Mouse (Mus musculus) embryonic stem cell, embryonic (primary cell): ENCODE measurements at regions not wholly inside any gene's neighbourhood (a gene's known extent, or its start where the extent isn't known, plus 50 kb on each side); places are given as distances from the start of the nearest gene placed in this dataset.

Experiments used
- CTCF ChIA-PET, 4 experiments: fragments of 300-600 bp in 2 of 4; fragments of 350-600 bp in 2 of 4; sonication (Branson Sonifier 250); formaldehyde crosslinking; loops; one replicate each; lab custom pipeline; 2022; ENCODE audit warnings: inconsistent platforms in 2 of 4; lab: Charles Lee
- POLR2A ChIA-PET, 4 experiments: fragments of 300-600 bp in 2 of 4; fragments of 350-600 bp in 2 of 4; sonication (Branson Sonifier 250); formaldehyde crosslinking; loops; one replicate each; lab custom pipeline; 2022; ENCODE audit warnings: antibody characterized with exemption in 4 of 4, inconsistent platforms in 1 of 4; lab: Charles Lee

- POLR2A ChIA-PET, result interaction anchor here in 1 of 4 experiments (0.6 kb wide), 1 partner anchor 546 kb away, joined by 3 read pairs; no protein-coding TSS in a partner anchor
- CTCF ChIA-PET, result no interaction called here
Observed at GRCm38 (mm10) chr14:98937933-98938332, 56.2 kb downstream of the Rpl36a-ps1 start.

- ChIA-PET CTCF (interaction anchor here in 1 of 4 experiments (0.5 to 0.8 kb wide), 2 partner anchors 17 to 861 kb away, joined by 3 read pairs; no protein-coding TSS in a partner anchor), POLR2A (no interaction called here)
Observed at GRCm38 (mm10) chr14:98937373-98937772, 56.7 kb downstream of the Rpl36a-ps1 start.

GRCm38 (mm10) chr14:98933371-98933916, 60.7 kb downstream of the Rpl36a-ps1 start:
- CTCF ChIA-PET, result interaction anchor here in 1 of 4 experiments (1.4 kb wide), 1 partner anchor 26 kb away, joined by 3 read pairs; no protein-coding TSS in a partner anchor
- POLR2A ChIA-PET, result interaction anchor here in 1 of 4 experiments (1.4 kb wide), 1 partner anchor 25 kb away, joined by 3 read pairs; no protein-coding TSS in a partner anchor

- POLR2A ChIA-PET, result no interaction called here
- CTCF ChIA-PET, result interaction anchor here in 1 of 4 experiments (0.5 kb wide), 1 partner anchor 244 kb away, joined by 3 read pairs; no protein-coding TSS in a partner anchor
Observed at GRCm38 (mm10) chr14:98929276-98929675, 64.8 kb downstream of the Rpl36a-ps1 start.

GRCm38 (mm10) chr14:98908234-98908633, 85.9 kb downstream of the Rpl36a-ps1 start:
- CTCF ChIA-PET, result no interaction called here
- POLR2A ChIA-PET, result interaction anchor here in 1 of 4 experiments (0.5 to 0.6 kb wide), 2 partner anchors 151 to 201 kb away, joined by 3 to 4 read pairs; no protein-coding TSS in a partner anchor

- CTCF ChIA-PET, result no interaction called here
- POLR2A ChIA-PET, result no interaction called here
Observed at GRCm38 (mm10) chr14:98898876-98899275, 95.2 kb downstream of the Rpl36a-ps1 start.

GRCm38 (mm10) chr14:98897390-98897789, 96.7 kb downstream of the Rpl36a-ps1 start:
- POLR2A ChIA-PET, result interaction anchor here in 1 of 4 experiments (0.7 kb wide), 1 partner anchor 1054 kb away, joined by 12 read pairs; no protein-coding TSS in a partner anchor
- CTCF ChIA-PET, result no interaction called here

- ChIA-PET CTCF (interaction anchor here in 1 of 4 experiments (0.7 kb wide), 1 partner anchor 50 kb away, joined by 3 read pairs; no protein-coding TSS in a partner anchor), POLR2A (no interaction called here)
Observed at GRCm38 (mm10) chr14:98895933-98896332, 98.2 kb downstream of the Rpl36a-ps1 start.

- CTCF ChIA-PET, result no interaction called here
- POLR2A ChIA-PET, result no interaction called here
Observed at GRCm38 (mm10) chr14:98892670-98893069, 101.4 kb downstream of the Rpl36a-ps1 start.

GRCm38 (mm10) chr14:98891252-98891947, 102.7 kb downstream of the Rpl36a-ps1 start:
- CTCF ChIA-PET, result no interaction called here
- POLR2A ChIA-PET, result no interaction called here

- CTCF ChIA-PET, result no interaction called here
- POLR2A ChIA-PET, result no interaction called here
Observed at GRCm38 (mm10) chr14:98887588-98887987, 106.5 kb downstream of the Rpl36a-ps1 start.

GRCm38 (mm10) chr14:98886982-98887381, 107.1 kb downstream of the Rpl36a-ps1 start:
- POLR2A ChIA-PET, result no interaction called here

GRCm38 (mm10) chr14:98882586-98882985, 111.5 kb downstream of the Rpl36a-ps1 start:
- POLR2A ChIA-PET, result no interaction called here
- CTCF ChIA-PET, result no interaction called here

More at GRCm38 (mm10) chr14:98886982-98887381, 107.1 kb downstream of the Rpl36a-ps1 start:
- CTCF ChIA-PET, result interaction anchor here in 3 of 4 experiments (0.5 to 0.7 kb wide), 4 partner anchors 50 to 772 kb away, joined by 3 to 5 read pairs (median 4); no protein-coding TSS in a partner anchor

GRCm38 (mm10) chr14:98877956-98878355, 116.2 kb downstream of the Rpl36a-ps1 start:
- ChIA-PET CTCF (no interaction called here), POLR2A (no interaction called here)

GRCm38 (mm10) chr14:98873446-98873845, 120.7 kb downstream of the Rpl36a-ps1 start:
- POLR2A ChIA-PET, result no interaction called here
- CTCF ChIA-PET, result no interaction called here

GRCm38 (mm10) chr14:98869888-98870287, 124.2 kb downstream of the Rpl36a-ps1 start:
- ChIA-PET POLR2A (no interaction called here), CTCF (no interaction called here)

GRCm38 (mm10) chr14:98866880-98867279, 127.2 kb downstream of the Rpl36a-ps1 start:
- ChIA-PET POLR2A (interaction anchor here in 1 of 4 experiments (0.6 kb wide), 1 partner anchor 9 kb away, joined by 3 read pairs; no protein-coding TSS in a partner anchor), CTCF (no interaction called here)

GRCm38 (mm10) chr14:98864001-98864400, 130.1 kb downstream of the Rpl36a-ps1 start:
- CTCF ChIA-PET, result no interaction called here
- POLR2A ChIA-PET, result interaction anchor here in 1 of 4 experiments (0.6 kb wide), 1 partner anchor 309 kb away, joined by 3 read pairs; no protein-coding TSS in a partner anchor

GRCm38 (mm10) chr14:98863598-98863997, 130.5 kb downstream of the Rpl36a-ps1 start:
- ChIA-PET POLR2A (interaction anchor here in 1 of 4 experiments (0.6 kb wide), 1 partner anchor 310 kb away, joined by 3 read pairs; no protein-coding TSS in a partner anchor), CTCF (no interaction called here)
